8 mouse cellular contexts compared by ENCODE assay signal in the genomic region with DNA sequence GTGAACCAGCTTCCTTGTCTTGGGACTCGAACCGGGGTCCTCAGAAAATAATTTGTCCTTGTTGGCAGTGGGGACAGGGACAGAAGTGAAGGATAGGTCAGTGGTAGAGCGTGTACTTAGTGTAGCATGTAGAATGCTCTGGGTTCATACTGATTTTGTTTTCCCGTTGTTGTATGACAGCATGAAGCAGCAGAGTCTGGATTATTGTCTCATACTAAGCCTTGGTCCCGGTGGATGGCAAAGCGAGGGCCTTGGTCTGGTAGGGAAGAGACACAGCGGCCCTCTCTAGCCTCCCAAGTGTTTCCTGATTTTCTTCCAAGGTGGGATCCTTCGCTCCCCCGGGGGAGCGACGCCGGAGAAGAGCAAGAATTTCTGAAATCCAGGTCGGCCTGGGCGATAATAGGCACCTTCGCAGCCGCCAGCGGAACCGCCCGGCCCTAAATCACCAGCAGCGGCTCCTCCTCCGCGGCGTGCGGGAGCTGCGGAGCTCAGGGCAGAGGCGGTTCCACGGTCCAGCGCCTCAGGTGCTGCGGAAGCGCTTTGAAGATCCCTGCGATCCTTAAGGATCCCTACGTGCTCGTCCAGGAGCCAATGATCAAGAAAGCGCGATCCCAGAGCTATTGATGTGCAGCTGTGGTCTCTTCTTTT. TPM values are rescaled to one million over a fixed set of nuclear protein-coding genes. Genes with fewer than 3 reads are reported as not detected.
DNase-seq lines count a peak whose midpoint lies in the region; ATAC-seq and TF ChIP-seq lines count a peak whose summit lies in the region.

No protein-coding gene starts in this region.

- peaks cover 5% of the 10 kb centered on the region for H3K27me3 ChIP-seq in testis, adult 2 months (ENCODE audit: control insufficient read depth, insufficient read depth, low read length)
- peaks cover 30% of the 10 kb centered on the region; the same call in 1 of the 2 replicates for H3K27me3 ChIP-seq in stomach, embryonic 15.5 days (replicated peaks)
- H3K27me3 ChIP-seq in thymus, adult 2 months (ENCODE audit: control insufficient read depth, insufficient read depth, low read length): peaks cover 6% of the 10 kb centered on the region

- H3K9me3 ChIP-seq in stomach, embryonic 15.5 days: no peaks in the 10 kb centered on the region

- peak overlapping the region; percentile 78 for H3K4me3 ChIP-seq in testis, adult 2 months (ENCODE audit: control insufficient read depth, low read depth, low read length)
- H3K4me3 ChIP-seq in stomach, embryonic 15.5 days (replicated peaks): peak overlapping the region; percentile 32
- H3K4me3 ChIP-seq in thymus, adult 2 months (ENCODE audit: control insufficient read depth, insufficient read depth, low read length): no peak overlapping the region

- H3K9ac ChIP-seq in stomach, embryonic 15.5 days: no peak overlapping the region

- no peaks in the 10 kb centered on the region for H3K36me3 ChIP-seq in testis, adult 2 months (ENCODE audit: control insufficient read depth, insufficient read depth, low read length)
- no peaks in the 10 kb centered on the region for H3K36me3 ChIP-seq in stomach, embryonic 15.5 days
- no peaks in the 10 kb centered on the region for H3K36me3 ChIP-seq in thymus, adult 2 months (ENCODE audit: control insufficient read depth, insufficient read depth, low read length)

- peaks cover 3% of the 10 kb centered on the region; the same call in 1 of the 2 replicates for H3K4me1 ChIP-seq in testis, adult 2 months (ENCODE audit: control insufficient read depth, insufficient read depth, low read length)
- 0 out of 2 replicates have a peak, but pooled peaks cover 2% of the 10 kb centered on the region for H3K4me1 ChIP-seq in stomach, embryonic 15.5 days
- no peaks in the 10 kb centered on the region for H3K4me1 ChIP-seq in thymus, adult 2 months (replicated peaks; ENCODE audit: control insufficient read depth, insufficient read depth, low read length)

- no peak overlapping the region for H3K27ac ChIP-seq in testis, adult 2 months (ENCODE audit: control insufficient read depth, insufficient read depth, low read depth, low read length)
- H3K27ac ChIP-seq in stomach, embryonic 15.5 days: no peak overlapping the region
- no peak overlapping the region for H3K27ac ChIP-seq in thymus, adult 2 months (ENCODE audit: control insufficient read depth, insufficient read depth, low read length)

- peak; percentile 30 for DNase-seq in cerebellum, adult 8-10 months
- no peak for DNase-seq in cerebellum, adult 11-12 months
- DNase-seq in testis, postnatal 14 days (ENCODE audit: low spot score): no peak
- DNase-seq in kidney, postnatal 25 days: peak; percentile 10 to 45
- DNase-seq in thymus, postnatal 14 days: no peak
- no peak for DNase-seq in thymus, adult 2 months

- TF ChIP-seq POLR2A in testis, adult 2 months (IDR thresholded peaks at IDR 0.05; ENCODE audit: control insufficient read depth, low read depth, low read length): no peak
- TF ChIP-seq POLR2A in thymus, adult 2 months (IDR thresholded peaks at IDR 0.05; ENCODE audit: control insufficient read depth, extremely low read depth, insufficient read depth, low read length, poor library complexity): no peak

- no peak for ATAC-seq in stomach, embryonic 15.5 days (ENCODE audit: insufficient read depth, low FRiP score, low read depth)

- peak overlapping the region; percentile 61 for H3K4me2 ChIP-seq in stomach, embryonic 15.5 days

- no peak for TF ChIP-seq CTCF in testis, adult 2 months (IDR thresholded peaks at IDR 0.05; ENCODE audit: control insufficient read depth, insufficient read depth, insufficient replicate concordance, low read depth, low read length)
- no peak for TF ChIP-seq CTCF in thymus, adult 2 months (IDR thresholded peaks at IDR 0.05; ENCODE audit: borderline replicate concordance, control insufficient read depth, extremely low read depth, insufficient read depth, low read length, poor library complexity)

- whole genome bisulfite sequencing in stomach, embryonic 15.5 days: 10% methylated on average over 35 of the region's 35 CpGs
- 15% methylated on average over 35 of the region's 35 CpGs for WGBS in thymus, adult 2 months

RNA-seq across cellular contexts. Expression of gene Bhlha9, which starts 6.1 kb away (rescaled TPM):
- 0.49 and 0.66 TPM in 2 replicates for polyA plus RNA-seq in testis, adult 2 months (2012; rRNA removed)
- 0.28 and 0.32 TPM in 2 replicates for polyA plus RNA-seq in stomach, embryonic 15.5 days (2015; fragmentation: Nextera tagmentation; extraction: Ambion mirVana)
- 0.17 TPM in 1 of 2 replicates, not detected in the other for polyA plus RNA-seq in thymus, adult 2 months (2012; rRNA removed)

RNA-seq across cellular contexts. Expression of gene Trarg1, which starts 13.5 kb away (rescaled TPM):
- 0.19 and 0.34 TPM in 2 replicates for polyA plus RNA-seq in testis, adult 2 months (2012; rRNA removed)
- 0.61 and 0.89 TPM in 2 replicates for polyA plus RNA-seq in stomach, embryonic 15.5 days (2015; fragmentation: Nextera tagmentation; extraction: Ambion mirVana)
- 2.8 and 3.4 TPM in 2 replicates for polyA plus RNA-seq in thymus, adult 2 months (2012; rRNA removed)

RNA-seq across cellular contexts. Expression of gene Abr, which starts 44.0 kb away (rescaled TPM):
- 6.6 and 7.9 TPM in 2 replicates for polyA plus RNA-seq in testis, adult 2 months (2012; rRNA removed)
- 37.4 and 41.8 TPM in 2 replicates for polyA plus RNA-seq in stomach, embryonic 15.5 days (2015; fragmentation: Nextera tagmentation; extraction: Ambion mirVana)
- polyA plus RNA-seq in thymus, adult 2 months (2012; rRNA removed): 75.0 and 79.8 TPM in 2 replicates

Comparison
In these comparisons a context has a peak if more than half of its experiments do, and no peak if none do; other contexts are left out.
1. DNase-seq: peak in cerebellum, adult 8-10 months (single experiment) and kidney, postnatal 25 days (2 of 2); none in cerebellum, adult 11-12 months (single experiment), testis, postnatal 14 days (single experiment), thymus, postnatal 14 days (single experiment) and thymus, adult 2 months (single experiment).